Mouse (Mus musculus) testis, adult 2 months (tissue): ENCODE measurements around the gene Snx29.

ENCODE experiments used
- CTCF ChIP-seq: fragments of 200-500 bp; IDR thresholded peaks from 2 replicates; pipeline ENCODE4 v1.5.1; 2012; ENCODE audit warnings: low read depth, mild to moderate bottlenecking, inconsistent platforms, low read length, moderate library complexity; ENCODE audit not compliant: control insufficient read depth, insufficient read depth, insufficient replicate concordance
- POLR2A ChIP-seq: fragments of 200-500 bp; IDR thresholded peaks from 2 replicates; pipeline ENCODE4 v1.6.1; 2012; ENCODE audit warnings: low read depth, mild to moderate bottlenecking, inconsistent platforms, low read length, moderate library complexity; ENCODE audit not compliant: control insufficient read depth

DNA sequence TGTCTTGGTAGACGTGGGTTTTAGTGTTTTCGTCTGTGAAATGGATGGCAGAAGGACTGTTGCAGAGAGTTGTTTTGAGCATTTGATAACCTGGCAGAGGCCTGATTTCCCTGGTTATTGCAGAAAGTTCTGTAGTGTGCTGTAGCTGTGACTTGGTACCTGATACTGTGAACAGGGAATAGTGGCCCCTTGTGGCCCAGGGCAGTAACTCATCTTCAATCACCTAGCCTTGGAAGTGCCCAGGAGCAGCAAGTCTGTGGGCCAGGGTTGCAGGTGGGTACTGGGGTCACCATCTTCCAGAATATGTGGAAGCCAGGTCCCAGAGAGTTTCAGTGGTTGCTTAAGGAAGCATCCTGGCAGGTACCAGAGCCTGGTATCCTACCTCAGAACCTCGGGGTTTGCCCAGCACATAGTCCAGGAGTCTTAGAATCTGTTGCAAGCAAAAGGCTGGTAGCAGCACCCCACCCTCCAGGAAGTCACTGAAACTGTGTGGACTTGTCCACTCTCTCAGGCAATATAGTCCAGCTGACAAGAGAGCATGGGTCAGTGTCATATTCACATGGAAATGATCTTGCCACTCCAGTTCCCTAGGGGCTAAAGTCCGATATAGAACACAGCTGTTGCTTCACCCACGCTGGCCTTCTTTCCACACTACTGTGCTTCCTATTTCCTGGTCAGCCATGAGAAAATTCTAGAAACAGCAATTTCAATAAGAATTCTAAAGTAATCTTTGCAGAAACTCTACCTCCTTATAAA lies 281.1 kb downstream of the Snx29 start:
- TF ChIP-seq CTCF (peak; percentile 46; the same call in 1 of the 2 replicates), POLR2A (no peak)
